Mouse (Mus musculus) heart, adult 9 months (tissue): ENCODE data around the gene Hist1h3d.
"Not testable (repeated sequence)": the region's sequence is repeated elsewhere in the genome, so short reads cannot be mapped to it uniquely, and the experiment has no call there.

Source experiments
- DNase-seq, 2 experiments: peaks; one replicate each; pipeline ENCODE4 v3.0.0; 2022; ENCODE audit warnings: low spot score in 2 of 2

The Hist1h3d gene

DNA sequence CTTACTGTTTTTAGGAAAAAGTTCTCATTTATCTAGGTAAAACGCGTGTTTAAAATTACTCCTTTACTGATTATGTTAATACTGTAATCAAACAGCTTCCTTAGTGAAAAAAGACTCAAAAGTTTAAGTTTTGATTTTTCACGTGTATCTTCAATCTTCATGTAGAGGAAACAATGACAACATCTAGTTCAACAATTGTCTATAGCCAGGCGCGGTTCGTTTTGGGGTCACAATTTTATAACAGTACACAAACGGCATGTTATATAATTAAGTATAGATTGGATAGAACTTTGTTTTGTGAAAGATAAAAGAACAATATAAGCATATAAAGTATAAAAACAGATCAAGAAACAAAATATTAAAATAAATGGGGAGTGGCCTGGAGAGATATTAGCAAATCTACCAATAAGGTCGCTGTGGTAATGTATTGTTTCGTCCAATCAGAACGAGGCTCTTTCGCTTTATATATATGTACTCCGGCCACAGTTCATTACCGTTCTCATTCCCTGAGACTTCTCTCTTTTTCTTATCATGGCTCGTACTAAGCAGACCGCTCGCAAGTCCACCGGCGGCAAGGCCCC lies at the start of gene Hist1h3d:
Gene Hist1h3d, plus strand, starts transcription at position 493 of the 581 bp plus-strand sequence.
- peak; percentile 57 to 78 for DNase-seq

DNA sequence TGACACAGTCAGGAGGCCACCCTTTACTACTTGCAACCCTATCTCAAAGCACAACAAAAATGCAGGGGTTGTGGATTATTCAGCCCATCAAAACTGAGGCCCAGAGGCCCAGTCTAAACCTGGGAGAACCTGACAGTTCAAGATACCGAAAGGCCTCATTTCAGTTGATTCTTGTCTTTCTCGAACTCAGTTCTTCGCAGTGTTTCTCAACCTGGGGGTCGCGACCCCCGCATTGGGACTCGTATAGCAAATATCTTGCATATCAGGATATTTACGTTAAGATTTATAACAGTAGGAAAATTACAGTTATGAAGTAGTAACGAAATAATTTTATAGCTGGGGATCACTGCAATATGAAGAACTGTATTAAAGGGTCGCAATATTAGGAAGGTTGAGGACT lies 49.7 kb upstream of the Hist1h3d start:
- DNase-seq = no peak

DNA sequence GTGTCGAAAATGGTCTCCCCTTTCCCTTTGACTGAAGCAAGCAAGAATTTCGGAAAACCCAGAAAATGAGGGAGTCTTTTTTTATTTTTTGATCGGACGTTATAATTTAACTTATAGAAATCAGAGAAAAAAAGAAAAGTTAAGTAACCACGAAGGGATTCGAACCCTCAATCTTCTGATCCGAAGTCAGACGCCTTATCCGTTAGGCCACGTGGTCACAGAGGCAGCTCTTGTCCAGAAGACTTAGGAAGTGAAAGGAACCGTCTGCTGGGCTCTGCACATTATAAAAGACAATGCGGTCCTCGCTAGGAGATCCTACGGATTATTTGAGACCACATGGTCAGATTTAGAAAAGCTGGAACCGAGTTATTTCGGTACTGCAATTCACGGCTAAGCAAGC lies 49.3 kb upstream of the Hist1h3d start:
- peak; percentile 80 to 92 for DNase-seq

DNA sequence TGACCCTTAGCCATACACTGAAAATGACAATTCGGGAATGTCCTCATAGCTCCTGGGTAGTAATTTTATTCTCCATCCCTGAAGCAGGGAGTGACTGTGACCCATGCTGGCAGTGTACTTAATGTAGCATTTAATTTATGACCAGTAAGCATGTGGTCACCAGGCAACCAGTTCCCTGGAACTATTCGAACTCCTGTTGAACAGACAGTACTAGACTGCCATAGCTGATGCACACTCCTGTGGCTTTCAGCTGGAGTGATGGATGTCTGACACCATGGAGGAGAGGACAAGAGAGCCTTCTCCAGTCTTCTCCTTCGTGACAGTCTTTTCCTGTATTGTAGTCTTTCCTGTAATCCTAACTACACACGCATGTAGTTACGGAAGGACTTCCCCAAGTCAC lies 46.6 kb upstream of the Hist1h3d start:
- no peak for DNase-seq

DNA sequence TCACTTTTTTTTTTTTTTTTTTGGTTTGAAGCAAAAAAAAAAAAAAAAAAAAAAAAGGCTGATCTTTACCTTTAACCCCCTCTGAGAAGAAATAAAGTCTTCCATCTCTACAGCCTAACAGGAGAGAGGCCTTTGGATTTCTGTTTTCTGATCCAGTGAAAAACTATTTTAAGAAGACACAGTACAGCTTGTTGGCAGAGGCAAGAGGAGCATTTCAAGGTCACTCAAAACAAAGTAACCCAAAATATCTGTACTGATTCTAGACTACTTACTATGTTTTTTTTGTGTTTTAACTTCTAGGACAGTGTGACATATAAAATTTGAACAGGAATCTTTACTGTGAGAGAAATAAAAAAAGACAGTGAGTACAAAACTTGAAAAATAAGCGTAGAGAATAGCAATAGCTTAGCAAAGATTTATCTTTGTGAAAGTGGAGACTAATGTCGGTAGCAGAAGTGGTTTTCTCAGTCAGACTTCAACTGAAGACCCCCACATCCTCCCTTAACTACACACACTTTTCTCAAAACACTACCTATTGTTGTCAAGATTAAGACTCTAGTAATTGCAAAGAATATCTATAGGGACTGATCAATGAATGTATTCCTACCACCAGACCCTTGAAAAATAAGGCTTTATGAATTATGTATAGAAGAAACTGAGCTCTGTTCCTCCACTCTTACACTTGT lies 45.9 kb upstream of the Hist1h3d start:
- no peak for DNase-seq

DNA sequence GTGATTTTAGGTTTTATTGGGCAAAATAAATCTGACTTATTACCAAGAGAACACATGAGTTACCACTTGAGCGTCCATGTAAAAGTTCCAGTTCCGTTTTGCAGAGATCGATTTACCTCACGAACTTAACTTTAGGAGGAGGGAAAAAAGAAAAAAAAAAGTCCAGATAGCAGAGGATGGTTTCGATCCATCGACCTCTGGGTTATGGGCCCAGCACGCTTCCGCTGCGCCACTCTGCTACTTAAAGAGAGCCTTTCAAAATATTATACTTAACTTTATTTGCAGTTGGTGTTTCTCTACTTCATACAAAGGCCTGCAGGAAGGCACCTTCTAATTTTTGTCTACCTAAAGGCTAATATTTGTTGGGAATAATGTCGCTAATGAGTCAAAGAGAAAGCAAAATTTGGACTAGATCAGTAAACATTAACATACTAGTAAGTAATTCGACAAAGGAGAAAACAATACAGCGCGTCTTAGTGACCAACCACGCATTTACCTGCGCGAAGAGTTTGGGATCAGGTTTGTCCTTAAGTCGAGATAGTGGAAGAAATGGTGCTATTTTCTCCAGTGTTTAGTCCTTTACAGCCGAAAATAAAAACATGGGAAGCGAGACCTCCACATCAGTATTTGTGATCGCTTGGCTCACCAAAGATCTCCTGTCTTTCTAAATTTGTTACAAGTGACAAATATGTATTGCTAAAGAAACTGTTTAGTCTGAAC lies 45.2 kb upstream of the Hist1h3d start:
- DNase-seq = peak; percentile 54 to 82

DNA sequence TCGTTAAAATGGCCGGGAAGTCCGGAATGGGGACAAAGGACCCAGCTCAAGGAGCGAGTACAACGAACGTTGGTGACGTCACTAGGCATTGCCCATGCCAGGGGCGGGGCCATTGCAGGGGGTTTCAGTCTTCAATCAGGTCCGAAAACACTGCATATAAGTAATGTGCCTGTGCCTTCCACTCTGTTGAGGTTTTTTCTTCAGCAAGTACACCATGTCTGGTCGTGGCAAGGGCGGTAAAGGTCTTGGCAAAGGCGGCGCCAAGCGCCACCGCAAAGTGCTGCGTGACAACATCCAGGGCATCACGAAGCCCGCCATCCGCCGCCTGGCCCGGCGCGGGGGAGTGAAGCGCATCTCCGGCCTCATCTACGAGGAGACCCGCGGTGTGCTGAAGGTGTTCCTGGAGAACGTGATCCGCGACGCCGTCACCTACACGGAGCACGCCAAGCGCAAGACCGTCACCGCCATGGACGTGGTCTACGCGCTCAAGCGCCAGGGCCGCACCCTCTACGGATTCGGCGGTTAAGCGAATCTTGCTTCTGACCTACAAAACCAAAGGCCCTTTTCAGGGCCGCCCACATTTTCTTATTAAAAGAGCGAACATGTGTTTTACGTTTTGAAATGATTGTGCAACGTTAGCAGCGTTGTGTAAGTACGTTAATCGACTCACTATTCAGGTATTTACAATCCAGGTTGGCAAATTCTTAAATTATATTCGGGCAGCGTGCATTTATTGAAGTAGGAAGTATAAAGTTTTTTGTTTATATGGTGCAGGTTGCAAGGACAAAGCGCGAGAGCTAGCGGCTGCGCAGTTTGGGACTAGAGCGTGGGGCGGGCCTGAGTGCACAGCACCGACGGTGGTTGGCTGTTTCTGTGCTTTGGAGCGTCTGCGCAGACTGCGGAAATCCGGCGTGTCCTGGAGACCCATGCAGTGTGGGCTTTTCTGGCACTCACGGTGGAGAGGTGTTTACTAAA lies 44.4 kb upstream of the Hist1h3d start, which contains the start of gene Hist1h4h:
Gene Hist1h4h, plus strand, starts transcription at position 150 of the 975 bp plus-strand sequence.
- peak; percentile 97 to 98 for DNase-seq

DNA sequence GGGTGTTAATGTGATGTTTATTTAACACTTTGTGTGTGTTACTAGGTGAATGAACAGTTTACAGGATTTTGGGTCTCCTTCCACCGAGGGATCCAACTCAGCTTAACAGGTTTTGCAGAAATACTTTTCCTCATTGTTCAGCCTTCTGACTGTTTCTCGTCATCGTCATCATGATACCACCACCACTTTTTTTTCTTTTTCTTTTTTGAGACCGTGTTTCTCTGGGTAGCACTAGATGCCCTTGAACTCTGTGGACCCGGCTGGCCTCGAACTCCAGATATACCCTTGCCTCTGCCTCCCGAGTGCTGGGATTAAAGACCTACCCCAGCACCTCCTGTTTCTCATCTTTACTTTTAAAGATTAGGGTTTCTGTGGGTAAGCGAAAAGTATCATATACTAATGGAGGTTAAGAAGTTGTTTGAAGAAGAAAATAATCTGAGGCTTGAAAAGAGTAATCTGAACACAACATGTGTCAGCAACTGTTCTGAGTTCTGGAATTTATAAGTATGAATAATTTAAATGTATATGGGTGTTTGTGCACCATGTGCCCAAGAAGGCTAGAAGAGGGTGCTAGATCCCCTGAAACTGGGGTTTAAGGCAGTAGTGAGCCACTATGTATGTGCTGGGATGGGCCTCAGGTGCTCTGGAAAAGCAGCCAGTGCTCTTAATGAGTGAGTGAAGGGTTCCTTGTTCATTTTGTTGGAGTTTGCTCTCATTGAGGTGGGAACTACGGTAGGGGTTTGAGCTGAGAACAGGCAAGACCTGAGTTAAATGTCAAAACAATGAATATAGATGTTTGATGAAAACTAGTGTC lies 43.1 kb upstream of the Hist1h3d start:
- DNase-seq = no peak

DNA sequence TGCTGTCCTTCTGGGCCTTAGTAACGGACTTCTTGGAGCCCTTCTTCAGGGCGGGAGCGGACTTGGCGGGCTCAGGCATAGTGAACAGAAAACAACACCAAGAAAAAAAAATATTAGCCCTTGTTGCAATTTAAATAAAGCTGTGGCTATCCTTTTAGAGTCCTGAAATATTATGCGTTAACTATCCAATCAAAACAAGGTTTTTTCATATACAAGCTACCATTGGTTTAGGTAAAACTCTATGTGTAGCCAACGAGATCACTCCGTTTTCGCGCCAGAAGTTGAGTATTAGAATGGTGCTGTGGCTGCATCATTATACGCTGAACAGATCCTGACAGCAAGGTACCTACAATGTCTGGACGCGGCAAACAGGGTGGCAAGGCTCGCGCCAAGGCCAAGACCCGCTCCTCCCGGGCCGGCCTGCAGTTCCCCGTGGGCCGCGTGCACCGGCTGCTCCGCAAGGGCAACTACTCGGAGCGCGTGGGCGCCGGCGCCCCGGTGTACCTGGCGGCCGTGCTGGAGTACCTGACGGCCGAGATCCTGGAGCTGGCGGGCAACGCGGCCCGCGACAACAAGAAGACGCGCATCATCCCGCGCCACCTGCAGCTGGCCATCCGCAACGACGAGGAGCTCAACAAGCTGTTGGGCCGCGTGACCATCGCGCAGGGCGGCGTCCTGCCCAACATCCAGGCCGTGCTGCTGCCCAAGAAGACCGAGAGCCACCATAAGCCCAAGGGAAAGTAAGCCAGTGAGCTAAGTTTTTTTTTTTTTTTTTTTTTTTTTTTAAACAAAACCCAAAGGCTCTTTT lies 41.8 kb upstream of the Hist1h3d start, which contains the start of gene Hist1h2af:
Gene Hist1h2af, plus strand, starts transcription at position 347 of the 808 bp plus-strand sequence.
- DNase-seq = peak in 1 of 2 experiments; percentile 64

DNA sequence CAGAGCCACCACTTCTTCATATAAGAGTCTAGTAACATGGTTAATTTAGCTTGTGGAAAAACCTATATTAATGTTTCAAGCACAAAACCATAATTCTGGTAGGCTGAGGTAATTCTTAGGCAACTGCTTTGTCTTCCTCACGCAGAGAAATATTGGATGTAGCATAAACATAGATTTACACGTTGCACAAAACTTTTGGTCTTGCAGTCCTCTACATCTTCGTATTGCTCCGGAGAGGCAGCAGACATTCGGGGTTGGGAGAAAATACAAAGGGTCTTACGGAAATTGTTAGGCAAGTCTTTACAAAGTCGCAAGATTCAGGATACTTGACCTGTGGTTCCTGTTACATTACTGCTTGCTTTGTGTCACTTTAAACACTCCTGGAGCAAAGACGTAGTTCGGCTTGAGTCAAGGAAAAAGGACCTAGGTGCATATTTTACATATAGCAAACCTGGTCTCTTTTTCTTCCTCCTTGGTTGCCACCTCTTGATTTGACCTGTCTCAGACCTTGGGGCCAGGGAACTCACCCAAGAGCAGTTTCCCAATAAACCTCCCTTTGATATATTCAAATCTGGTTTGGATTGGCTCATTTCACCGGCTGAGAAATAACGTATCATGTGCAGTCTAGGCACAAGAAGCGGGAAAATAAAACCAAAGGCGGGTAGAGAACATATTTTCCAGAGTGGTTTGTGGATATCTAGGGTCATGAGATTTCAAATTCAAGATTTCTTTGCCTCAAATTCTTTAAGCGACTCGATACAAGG lies 41.0 kb upstream of the Hist1h3d start:
- no peak for DNase-seq

DNA sequence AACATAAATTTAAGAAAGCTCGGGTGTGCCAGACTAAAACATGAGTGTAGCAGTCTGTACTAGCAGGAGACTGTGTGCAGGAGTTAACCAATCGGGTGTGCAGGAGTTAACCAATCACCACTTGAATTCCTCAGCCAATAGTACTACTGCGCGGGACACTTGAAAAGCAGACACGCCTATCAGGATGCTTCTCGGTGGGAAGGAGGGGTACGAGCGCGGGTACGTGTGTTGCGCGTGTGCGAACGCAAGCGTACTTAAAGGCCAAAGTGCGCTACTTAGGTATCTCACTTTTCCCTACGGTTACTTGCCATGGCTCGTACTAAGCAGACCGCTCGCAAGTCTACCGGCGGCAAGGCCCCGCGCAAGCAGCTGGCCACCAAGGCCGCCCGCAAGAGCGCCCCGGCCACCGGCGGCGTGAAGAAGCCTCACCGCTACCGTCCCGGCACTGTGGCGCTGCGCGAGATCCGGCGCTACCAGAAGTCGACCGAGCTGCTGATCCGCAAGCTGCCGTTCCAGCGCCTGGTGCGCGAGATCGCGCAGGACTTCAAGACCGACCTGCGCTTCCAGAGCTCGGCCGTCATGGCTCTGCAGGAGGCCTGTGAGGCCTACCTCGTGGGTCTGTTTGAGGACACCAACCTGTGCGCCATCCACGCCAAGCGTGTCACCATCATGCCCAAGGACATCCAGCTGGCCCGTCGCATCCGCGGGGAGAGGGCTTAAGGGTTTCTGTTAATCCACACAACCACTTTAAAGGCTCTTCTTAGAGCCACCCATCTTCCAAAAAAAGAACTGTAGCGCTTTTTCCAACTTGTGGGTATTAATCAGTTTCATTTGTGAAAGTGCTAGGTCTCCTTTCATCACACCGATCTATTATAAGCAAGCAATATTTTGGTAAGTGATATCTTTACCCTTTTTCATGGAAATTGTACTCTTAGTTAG lies 40.2 kb upstream of the Hist1h3d start, which contains the start of gene Hist1h3g:
Gene Hist1h3g, plus strand, starts transcription at position 286 of the 939 bp plus-strand sequence.
- peak; percentile 84 to 90 for DNase-seq

DNA sequence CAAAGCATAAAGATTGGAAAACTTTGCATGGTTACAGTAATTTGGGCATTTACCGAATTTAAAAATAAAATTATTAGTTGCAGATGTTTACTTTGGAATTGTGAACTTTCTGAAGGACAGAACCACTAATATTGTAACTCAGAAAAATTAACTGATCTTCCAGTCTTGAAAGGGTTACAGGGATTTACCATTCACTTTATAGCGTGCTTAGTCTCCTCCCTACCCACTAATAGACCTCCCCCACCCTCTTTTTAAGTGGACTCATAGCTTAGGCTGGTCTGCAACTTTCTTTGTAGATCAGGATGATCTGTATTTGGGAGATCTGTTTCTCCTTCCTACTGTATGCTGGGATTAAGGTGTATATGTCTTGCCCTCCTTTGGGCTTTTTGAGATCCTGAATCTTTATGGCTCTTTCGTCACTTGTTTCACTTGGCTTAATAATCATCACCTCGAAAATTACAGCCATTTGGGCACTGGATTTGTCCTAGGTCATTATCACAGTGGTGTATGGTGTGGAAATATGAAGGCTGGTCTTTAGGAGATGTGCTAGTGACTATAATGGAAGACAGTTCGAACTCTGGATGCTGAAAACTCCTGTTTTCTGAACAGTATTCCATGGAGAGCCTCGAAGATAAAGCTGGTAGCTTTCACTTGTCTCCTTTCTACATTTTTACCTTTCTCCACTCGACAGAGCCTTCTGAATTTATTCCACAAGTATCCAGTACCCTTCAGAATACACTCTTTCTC lies 39.3 kb upstream of the Hist1h3d start:
- no peak for DNase-seq

DNA sequence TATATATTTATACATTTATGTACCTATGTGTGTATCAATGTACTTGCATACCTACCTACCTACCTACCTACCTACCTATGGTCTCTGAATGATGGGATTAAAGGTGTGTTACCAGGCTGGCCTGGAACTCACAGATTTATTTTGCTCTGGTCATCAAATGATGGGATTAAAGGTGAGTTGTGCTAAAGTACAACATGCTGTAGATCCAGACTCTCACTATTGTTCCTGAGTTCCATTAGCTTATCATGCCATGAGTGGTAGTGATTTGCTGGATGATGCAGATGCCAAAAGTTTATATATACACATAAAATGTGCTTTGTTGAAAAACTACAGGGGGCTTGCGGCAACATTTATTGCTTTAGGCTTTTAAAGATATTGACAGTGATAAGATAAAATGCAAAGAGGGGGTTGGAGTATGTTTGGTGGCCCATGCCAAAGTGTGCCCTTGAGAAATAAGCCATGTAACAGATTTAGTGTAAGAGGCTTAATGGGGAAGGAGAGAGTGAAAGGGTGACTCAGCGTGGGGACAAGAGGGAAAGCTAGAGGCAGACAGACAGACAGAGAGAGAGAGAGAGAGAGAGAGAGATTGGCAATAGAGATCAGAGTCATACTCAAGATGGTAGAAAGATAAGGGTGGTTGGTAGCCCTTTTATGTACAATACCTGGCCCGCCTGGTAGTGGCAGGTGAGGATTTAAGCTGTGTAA lies 38.4 kb upstream of the Hist1h3d start:
- DNase-seq = no peak

DNA sequence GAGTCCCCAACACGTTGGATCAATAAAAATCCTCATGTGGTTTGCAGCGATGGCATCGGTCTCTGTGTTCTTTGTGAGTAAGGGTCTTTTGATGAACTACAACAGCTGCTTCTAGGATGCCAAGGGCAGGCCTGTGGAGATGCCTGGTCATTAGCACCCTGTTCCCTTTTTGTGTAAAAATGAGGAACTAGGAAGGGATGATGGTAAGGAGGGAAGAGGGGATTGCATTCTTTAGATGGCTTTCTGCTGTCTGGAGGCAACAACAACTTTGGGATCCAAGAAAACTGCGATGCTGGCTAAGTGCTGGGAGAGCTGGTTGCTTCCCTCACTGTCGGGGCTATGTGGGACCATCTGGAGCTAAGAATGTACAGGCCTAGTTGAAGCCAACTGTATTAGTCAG lies 37.3 kb upstream of the Hist1h3d start:
- DNase-seq = no peak

DNA sequence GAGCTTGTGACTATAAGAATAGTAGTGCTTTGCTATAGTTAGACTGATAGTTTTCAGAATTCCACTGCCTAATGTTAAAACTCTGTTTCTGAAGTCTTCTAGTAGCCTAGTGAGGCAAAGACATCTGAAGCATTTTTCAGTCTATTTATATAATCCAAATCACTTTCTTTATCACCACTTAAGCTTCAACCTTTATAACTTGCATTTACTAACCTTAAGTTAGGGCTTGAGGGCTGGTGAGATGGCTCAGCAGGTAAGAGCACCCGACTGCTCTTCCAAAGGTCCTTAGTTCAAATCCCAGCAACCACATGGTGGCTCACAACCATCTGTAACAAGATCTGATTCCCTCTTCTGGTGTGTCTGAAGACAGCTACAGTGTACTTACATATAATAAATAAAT lies 35.7 kb upstream of the Hist1h3d start:
- DNase-seq = not testable (repeated sequence)

DNA sequence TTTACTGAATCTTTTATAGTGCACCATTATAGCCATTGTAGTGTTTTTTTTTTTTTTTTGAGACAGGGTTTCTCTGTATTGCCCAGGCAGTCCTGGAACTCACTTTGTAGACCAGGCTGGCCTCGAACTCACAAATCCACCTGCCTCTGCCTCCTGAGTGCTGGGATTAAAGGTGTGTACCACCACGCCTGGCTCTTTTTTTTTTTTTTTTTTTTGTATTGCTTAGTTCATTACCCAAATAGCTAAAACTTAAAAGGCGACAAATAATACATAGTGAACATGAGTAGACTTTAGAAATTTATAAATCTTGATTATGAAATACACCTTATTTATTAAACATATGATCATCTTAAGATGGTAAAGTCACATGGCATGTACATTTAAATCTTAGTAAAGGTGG lies 34.1 kb upstream of the Hist1h3d start:
- no peak for DNase-seq
